8 mouse cellular contexts compared by ENCODE assay signal in the genomic region with DNA sequence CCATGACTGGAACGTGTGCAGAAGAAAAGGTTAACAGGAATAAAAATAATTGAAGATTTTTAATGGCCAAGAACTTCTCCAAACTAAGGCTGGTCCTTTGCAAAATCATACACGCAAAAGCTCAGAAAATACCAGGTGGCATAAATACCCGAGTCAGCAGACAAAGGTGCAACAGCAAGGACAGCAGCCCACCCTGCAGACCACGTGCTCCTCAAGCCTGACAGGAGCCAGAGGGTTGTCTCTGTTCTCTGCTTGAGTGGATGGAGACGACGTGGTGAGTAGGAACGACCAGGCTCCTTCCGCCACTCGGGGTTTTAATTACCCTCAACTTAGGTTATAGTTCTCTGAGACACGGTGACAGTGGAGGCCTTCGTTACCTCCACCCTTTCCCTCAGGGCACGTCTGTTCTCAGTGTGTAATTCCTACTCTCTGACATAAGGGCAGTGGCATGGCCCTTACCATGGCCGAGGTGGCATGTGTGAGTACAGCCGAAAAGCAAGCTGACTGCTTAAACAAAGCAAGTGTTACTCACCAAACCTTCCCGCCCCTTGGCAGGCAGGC.
A peak's percentile ranks its signal among the peaks of the same experiment; 100 is the strongest.
DNase-seq lines count a peak whose midpoint lies in the region; ATAC-seq and TF ChIP-seq lines count a peak whose summit lies in the region.

No protein-coding gene starts in this region.

- H3K4me2 ChIP-seq in heart, embryonic 16.5 days (ENCODE audit: low read depth, low read length) = peak overlapping the region; percentile 8; the same call in 1 of the 2 replicates
- H3K4me2 ChIP-seq in embryonic facial prominence, embryonic 11.5 days (ENCODE audit: low read depth, low read length) = no peak overlapping the region; the same call in 1 of the 2 replicates
- H3K4me2 ChIP-seq in hindbrain, embryonic 13.5 days = peak overlapping the region; percentile 18; the same call in 1 of the 2 replicates
- peak overlapping the region; percentile 31 for H3K4me2 ChIP-seq in midbrain, embryonic 15.5 days

- H3K4me3 ChIP-seq in heart, embryonic 16.5 days (ENCODE audit: low read length) = no peak overlapping the region
- no peak overlapping the region for H3K4me3 ChIP-seq in embryonic facial prominence, embryonic 11.5 days (ENCODE audit: low read depth, low read length)
- no peak overlapping the region for H3K4me3 ChIP-seq in hindbrain, embryonic 13.5 days
- H3K4me3 ChIP-seq in midbrain, embryonic 15.5 days = no peak overlapping the region
- H3K4me3 ChIP-seq in thymus, adult 2 months (ENCODE audit: control insufficient read depth, insufficient read depth, low read length) = no peak overlapping the region

- H3K9me3 ChIP-seq in heart, embryonic 16.5 days (replicated peaks; ENCODE audit: control insufficient read depth, low read length) = no peaks in the 10 kb centered on the region
- no peaks in the 10 kb centered on the region for H3K9me3 ChIP-seq in embryonic facial prominence, embryonic 11.5 days (replicated peaks; ENCODE audit: control insufficient read depth, low read length)
- no peaks in the 10 kb centered on the region for H3K9me3 ChIP-seq in hindbrain, embryonic 13.5 days
- no peaks in the 10 kb centered on the region for H3K9me3 ChIP-seq in midbrain, embryonic 15.5 days

- H3K27me3 ChIP-seq in heart, embryonic 16.5 days (ENCODE audit: control insufficient read depth, insufficient read depth, low read length) = no peaks in the 10 kb centered on the region
- no peaks in the 10 kb centered on the region for H3K27me3 ChIP-seq in embryonic facial prominence, embryonic 11.5 days (ENCODE audit: control insufficient read depth, insufficient read depth, low read length)
- no peaks in the 10 kb centered on the region for H3K27me3 ChIP-seq in hindbrain, embryonic 13.5 days
- H3K27me3 ChIP-seq in midbrain, embryonic 15.5 days (replicated peaks) = no peaks in the 10 kb centered on the region
- H3K27me3 ChIP-seq in thymus, adult 2 months (ENCODE audit: control insufficient read depth, insufficient read depth, low read length) = no peaks in the 10 kb centered on the region

- no peak for TF ChIP-seq CTCF in thymus, adult 2 months (IDR thresholded peaks at IDR 0.05; ENCODE audit: borderline replicate concordance, control insufficient read depth, extremely low read depth, insufficient read depth, low read length, poor library complexity)

- peaks cover 4% of the 10 kb centered on the region; the same call in 1 of the 2 replicates for H3K4me1 ChIP-seq in heart, embryonic 16.5 days (ENCODE audit: control insufficient read depth, insufficient read depth, low read length)
- no peaks in the 10 kb centered on the region for H3K4me1 ChIP-seq in embryonic facial prominence, embryonic 11.5 days (ENCODE audit: control insufficient read depth, insufficient read depth, low read length)
- H3K4me1 ChIP-seq in hindbrain, embryonic 13.5 days (replicated peaks) = peaks cover 14% of the 10 kb centered on the region
- peaks cover 13% of the 10 kb centered on the region for H3K4me1 ChIP-seq in midbrain, embryonic 15.5 days
- no peaks in the 10 kb centered on the region for H3K4me1 ChIP-seq in thymus, adult 2 months (replicated peaks; ENCODE audit: control insufficient read depth, insufficient read depth, low read length)

- TF ChIP-seq POLR2A in thymus, adult 2 months (IDR thresholded peaks at IDR 0.05; ENCODE audit: control insufficient read depth, extremely low read depth, insufficient read depth, low read length, poor library complexity) = no peak

- no peak for DNase-seq in heart, postnatal 25 days (ENCODE audit: low spot score)
- no peak for DNase-seq in embryonic facial prominence, embryonic 11.5 days (ENCODE audit: low spot score)
- DNase-seq in thymus, adult 2 months = no peak
- DNase-seq in cerebellum, adult 11-12 months = no peak
- no peak for DNase-seq in urinary bladder, postnatal 10 days (ENCODE audit: low spot score)

- intact Hi-C loops in heart, postnatal 25 days (cut with DNase I) = no loop called here

- WGBS in heart, embryonic 16.5 days = 44% methylated on average over 15 of the region's 15 CpGs
- WGBS in embryonic facial prominence, embryonic 11.5 days = 23% methylated on average over 15 of the region's 15 CpGs
- WGBS in hindbrain, embryonic 13.5 days = 58% methylated on average over 15 of the region's 15 CpGs
- 32% methylated on average over 15 of the region's 15 CpGs for WGBS in midbrain, embryonic 15.5 days
- 89% methylated on average over 15 of the region's 15 CpGs for WGBS in thymus, adult 2 months

- 0 out of 2 replicates have a peak overlapping the region, but pooled peaks have one; percentile 1 for H3K27ac ChIP-seq in heart, embryonic 16.5 days (ENCODE audit: low read length)
- peak overlapping the region; percentile 53 for H3K27ac ChIP-seq in embryonic facial prominence, embryonic 11.5 days (replicated peaks; ENCODE audit: low read depth, low read length)
- H3K27ac ChIP-seq in hindbrain, embryonic 13.5 days = peak overlapping the region; percentile 44; the same call in 1 of the 2 replicates
- no peak overlapping the region for H3K27ac ChIP-seq in midbrain, embryonic 15.5 days
- no peak overlapping the region for H3K27ac ChIP-seq in thymus, adult 2 months (ENCODE audit: control insufficient read depth, insufficient read depth, low read length)

- no peaks in the 10 kb centered on the region for H3K36me3 ChIP-seq in heart, embryonic 16.5 days (ENCODE audit: control insufficient read depth, insufficient read depth)
- H3K36me3 ChIP-seq in embryonic facial prominence, embryonic 11.5 days (replicated peaks; ENCODE audit: control insufficient read depth, insufficient read depth, low read depth, low read length) = no peaks in the 10 kb centered on the region
- no peaks in the 10 kb centered on the region for H3K36me3 ChIP-seq in hindbrain, embryonic 13.5 days
- H3K36me3 ChIP-seq in midbrain, embryonic 15.5 days (replicated peaks) = no peaks in the 10 kb centered on the region
- no peaks in the 10 kb centered on the region for H3K36me3 ChIP-seq in thymus, adult 2 months (ENCODE audit: control insufficient read depth, insufficient read depth, low read length)

- no peak overlapping the region for H3K9ac ChIP-seq in heart, embryonic 16.5 days (ENCODE audit: low read length)
- H3K9ac ChIP-seq in embryonic facial prominence, embryonic 11.5 days (replicated peaks; ENCODE audit: low read length) = 0 out of 2 replicates have a peak overlapping the region, but pooled peaks have one; percentile 7
- no peak overlapping the region for H3K9ac ChIP-seq in hindbrain, embryonic 13.5 days
- no peak overlapping the region for H3K9ac ChIP-seq in midbrain, embryonic 15.5 days

- no peak for ATAC-seq in heart, embryonic 16.5 days (replicated peaks; ENCODE audit: extremely low read depth, insufficient read depth, low FRiP score)
- ATAC-seq in embryonic facial prominence, embryonic 11.5 days (replicated peaks; ENCODE audit: insufficient number of reproducible peaks, low FRiP score, low TSS enrichment, low read depth) = peak; percentile 40
- ATAC-seq in hindbrain, embryonic 13.5 days (ENCODE audit: low FRiP score) = peak; percentile 47
- peak; percentile 57; the same call in 1 of the 2 replicates for ATAC-seq in midbrain, embryonic 15.5 days (replicated peaks)

Comparison
In these comparisons a context has a peak if more than half of its experiments do, and no peak if none do; other contexts are left out.
1. H3K27ac ChIP-seq: peak in heart, embryonic 16.5 days (single experiment), embryonic facial prominence, embryonic 11.5 days (single experiment) and hindbrain, embryonic 13.5 days (single experiment); none in midbrain, embryonic 15.5 days (single experiment) and thymus, adult 2 months (single experiment).